Mouse (Mus musculus) skeletal muscle tissue, postnatal 0 days (tissue): Measurements from ENCODE around the gene Eif3g. TPM values are rescaled to one million over a fixed set of nuclear protein-coding genes. Genes with fewer than 3 reads are reported as not detected.

ENCODE experiments used
- microRNA-seq, 2 experiments: library from miRNA; unstranded; fragments of <30 nt; microRNA quantifications; one replicate each; pipeline ENCODE4; 2016
- polyA plus RNA-seq: library from polyadenylated mRNA; unstranded; fragments of >200 nt; fragmentation: Nextera tagmentation; extraction: Ambion mirVana; gene quantifications from 2 replicates; pipeline ENCODE4 v1.2.1, GENCODE M21; 2015

The Eif3g gene
- polyA plus RNA-seq = 205 and 214 TPM in 2 replicates

GRCm38 (mm10) chr9:20898511-20899073 is at the start of gene Eif3g:
Gene Eif3g (minus strand): TSS chr9:20898623.

GRCm38 (mm10) chr9:20887704-20888385 is 10.6 kb downstream of the Eif3g start, which contains the start of gene Ppan:
Gene Ppan (plus strand): TSS chr9:20888175.

GRCm38 (mm10) chr9:20879097-20879792 is 19.2 kb downstream of the Eif3g start, which contains the start of gene Angptl6:
Gene Angptl6 (minus strand): TSS chr9:20879727.

GRCm38 (mm10) chr9:20868448-20869001 is 29.9 kb downstream of the Eif3g start, which contains the start of gene A230050P20Rik:
Gene A230050P20Rik (plus strand): TSS chr9:20868642.

Small RNAs within 50 kb of the gene (microRNA-seq; reads per million reads assigned to microRNA genes)
- gene Mir7081 = 0 to 0.10 reads per million in 2 experiments

Other genes starting within 250 kb of the Eif3g start
- gene Pin1, start 246.5 kb downstream of the Eif3g start, polyA plus RNA-seq = 30.5 and 31.7 TPM in 2 replicates
- 1.0 and 1.9 TPM in 2 replicates for gene Olfm2, start 152.3 kb downstream of the Eif3g start, polyA plus RNA-seq
- 32.7 and 37.9 TPM in 2 replicates for gene Col5a3, start 83.6 kb downstream of the Eif3g start, polyA plus RNA-seq
- not detected in 2 replicates for gene Rdh8, start 80.1 kb downstream of the Eif3g start, polyA plus RNA-seq
- 5.3 and 6.4 TPM in 2 replicates for gene A230050P20Rik, start 30.0 kb downstream of the Eif3g start, polyA plus RNA-seq
- 4.1 and 4.4 TPM in 2 replicates for gene Angptl6, start 18.9 kb downstream of the Eif3g start, polyA plus RNA-seq
- 27.7 and 28.3 TPM in 2 replicates for gene Ppan, start 10.4 kb downstream of the Eif3g start, polyA plus RNA-seq
- gene Dnmt1, start 61.3 kb upstream of the Eif3g start, polyA plus RNA-seq = 12.7 and 13.9 TPM in 2 replicates
- gene S1pr2, start 78.2 kb upstream of the Eif3g start, polyA plus RNA-seq = 14.7 and 17.5 TPM in 2 replicates
- gene Mrpl4, start 104.1 kb upstream of the Eif3g start, polyA plus RNA-seq = 100 and 101 TPM in 2 replicates
- 5.1 and 7.8 TPM in 2 replicates for gene Icam1, start 117.4 kb upstream of the Eif3g start, polyA plus RNA-seq
- gene Icam4, start 130.8 kb upstream of the Eif3g start, polyA plus RNA-seq = 0.26 and 0.32 TPM in 2 replicates
- gene Icam5, start 133.4 kb upstream of the Eif3g start, polyA plus RNA-seq = 0.06 and 0.10 TPM in 2 replicates
- gene Zglp1, start 168.5 kb upstream of the Eif3g start, polyA plus RNA-seq = 0.54 TPM in 1 of 2 replicates, not detected in the other
- gene Gm49373, start 174.5 kb upstream of the Eif3g start, polyA plus RNA-seq = 0.09 and 0.21 TPM in 2 replicates
- 46.8 and 48.7 TPM in 2 replicates for gene Fdx1l, start 175.0 kb upstream of the Eif3g start, polyA plus RNA-seq
- 0.76 and 0.97 TPM in 2 replicates for gene Gm38431, start 193.4 kb upstream of the Eif3g start, polyA plus RNA-seq
- 13.1 and 16.3 TPM in 2 replicates for gene Raver1, start 193.4 kb upstream of the Eif3g start, polyA plus RNA-seq
- 6.3 and 6.6 TPM in 2 replicates for gene Tyk2, start 232.6 kb upstream of the Eif3g start, polyA plus RNA-seq